Mouse (Mus musculus): Measurements from ENCODE around the gene Mrap.

The Mrap gene

DNA sequence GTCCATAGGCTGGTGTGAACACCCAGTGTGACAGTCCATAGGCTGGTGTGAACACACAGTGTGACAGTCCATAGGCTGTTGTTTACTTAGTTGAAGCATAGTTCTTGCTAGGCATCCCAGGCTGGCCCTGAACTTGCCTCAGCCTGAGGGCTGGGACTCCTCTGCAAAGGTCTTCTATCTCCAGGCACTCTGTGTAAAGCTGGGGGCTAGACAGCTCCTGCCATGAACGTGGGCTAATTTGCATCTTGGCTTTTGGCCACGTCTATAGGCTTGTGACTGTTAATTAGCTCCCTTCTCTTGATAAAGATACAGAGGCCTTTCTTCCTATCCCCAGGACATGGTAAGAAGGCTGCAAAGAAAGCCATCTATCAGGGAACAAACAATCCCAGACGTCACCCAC lies 21.3 kb downstream of the Mrap start:
- DNase-seq: no peak

DNA sequence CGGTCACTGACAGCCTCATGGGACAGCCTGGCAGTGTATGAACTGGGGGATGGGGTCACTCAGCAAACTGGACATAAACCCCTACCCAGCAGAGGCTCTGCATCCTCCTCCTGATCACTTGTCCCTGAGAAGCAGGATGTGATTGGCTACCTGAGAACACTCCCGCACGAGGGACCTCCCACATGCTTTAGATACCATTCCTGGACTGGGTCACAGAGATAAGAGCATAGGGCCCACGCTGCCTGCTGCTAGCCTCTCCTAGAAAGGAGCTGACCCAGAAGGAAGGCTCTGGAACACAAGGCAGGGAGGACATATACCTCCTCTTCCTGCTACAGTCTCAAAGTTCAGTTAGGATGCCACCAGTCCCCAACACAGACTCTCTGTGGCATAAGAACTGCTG lies 22.5 kb downstream of the Mrap start:
- no peak for DNase-seq

DNA sequence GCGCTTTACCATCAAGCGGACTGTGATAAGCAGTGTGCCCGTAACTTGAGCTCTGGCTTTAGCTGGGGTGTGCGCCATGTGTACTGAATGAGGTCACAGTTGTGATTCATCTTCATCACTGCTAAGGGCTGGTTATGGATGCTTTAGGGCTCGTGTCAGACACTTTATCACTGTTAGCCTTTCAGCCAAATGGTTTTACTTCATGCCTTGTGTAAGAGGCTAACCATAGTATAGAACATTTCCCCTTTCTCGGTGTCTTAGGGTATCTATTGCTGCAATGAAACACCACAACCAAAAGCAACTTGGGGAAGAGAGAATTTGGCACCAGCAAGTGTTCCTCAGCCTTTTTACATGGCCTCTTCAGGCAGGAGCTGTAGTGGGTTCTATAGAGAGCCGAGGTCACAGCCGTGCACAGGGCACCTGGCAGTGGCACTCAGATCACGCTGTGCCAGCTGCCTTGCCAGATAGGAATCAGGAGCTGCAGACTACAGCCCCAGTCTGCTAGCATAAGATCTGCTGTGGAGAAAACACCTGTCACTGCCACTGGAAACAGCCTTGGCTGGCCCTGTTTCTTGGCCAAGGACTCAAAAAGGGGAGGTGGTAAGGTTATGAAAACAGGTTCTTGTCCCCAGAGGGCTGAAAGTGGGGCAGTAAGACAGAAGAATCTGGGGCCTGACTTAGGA lies 27.3 kb downstream of the Mrap start:
- no peak for DNase-seq

DNA sequence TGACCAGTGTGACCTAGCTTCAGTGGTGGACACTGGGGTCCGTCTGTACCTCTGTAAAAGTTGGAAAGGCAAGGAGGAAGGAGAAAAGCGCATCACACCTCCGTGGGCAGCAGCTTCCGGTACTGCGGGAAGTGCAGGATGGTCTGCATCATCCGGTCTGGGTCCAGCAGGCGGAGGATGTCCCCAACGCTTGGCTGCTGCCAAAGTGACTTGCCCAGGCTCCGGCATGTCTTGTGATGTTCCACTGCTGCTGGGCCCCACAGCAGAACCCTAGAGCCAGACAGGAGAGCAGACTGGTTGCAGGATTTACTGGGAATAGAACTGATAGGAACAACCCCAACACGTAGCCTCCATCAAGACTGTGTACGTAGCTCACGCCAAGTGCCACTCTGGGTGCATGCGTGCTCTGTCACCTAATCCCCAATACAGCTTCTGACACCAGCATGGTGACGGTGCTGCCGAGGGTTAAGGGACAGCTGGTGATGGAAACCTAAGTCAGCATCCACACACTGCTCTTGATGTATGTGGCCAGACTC lies 29.0 kb downstream of the Mrap start:
- DNase-seq: no peak

DNA sequence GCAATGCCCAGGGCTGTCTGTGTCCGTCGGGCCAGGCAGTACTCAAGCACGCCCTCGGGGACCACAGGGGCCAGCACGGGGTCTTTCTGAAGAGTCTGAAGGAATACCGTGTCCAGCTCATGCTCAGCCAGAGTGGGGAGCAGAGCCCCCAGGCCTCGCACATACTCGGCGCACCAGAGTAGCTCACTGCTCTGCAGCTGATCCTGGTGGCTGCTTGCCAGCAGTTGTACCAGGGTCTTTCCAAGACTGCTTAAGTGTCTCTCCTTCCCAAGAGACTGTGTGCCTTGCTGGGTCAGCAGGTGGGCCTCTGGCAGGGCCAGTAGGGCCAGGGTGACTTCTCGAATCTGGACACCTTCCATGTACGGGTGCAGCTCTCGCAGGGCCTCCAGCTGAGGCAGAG lies 36.2 kb downstream of the Mrap start:
- no peak for DNase-seq

DNA sequence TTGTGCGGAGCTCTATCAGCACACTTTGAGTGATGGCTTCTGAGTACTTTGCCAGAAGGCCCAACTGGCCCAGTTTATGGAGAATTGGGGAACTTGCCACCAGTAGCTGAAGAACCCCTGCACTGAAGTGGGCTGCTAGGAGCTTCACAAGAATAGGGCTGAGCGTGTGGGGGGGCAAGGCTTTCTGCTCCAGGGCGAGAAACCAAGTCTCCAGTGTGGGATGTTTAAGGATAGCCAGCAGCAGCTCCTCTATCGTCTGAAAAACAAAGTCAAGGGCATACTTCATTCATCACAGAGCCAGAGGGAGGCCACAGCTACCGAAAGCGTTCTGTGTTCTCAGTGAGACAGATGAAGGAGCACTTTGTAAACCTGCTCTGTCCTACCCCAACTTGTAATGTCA lies 36.6 kb downstream of the Mrap start:
- no peak for DNase-seq

DNA sequence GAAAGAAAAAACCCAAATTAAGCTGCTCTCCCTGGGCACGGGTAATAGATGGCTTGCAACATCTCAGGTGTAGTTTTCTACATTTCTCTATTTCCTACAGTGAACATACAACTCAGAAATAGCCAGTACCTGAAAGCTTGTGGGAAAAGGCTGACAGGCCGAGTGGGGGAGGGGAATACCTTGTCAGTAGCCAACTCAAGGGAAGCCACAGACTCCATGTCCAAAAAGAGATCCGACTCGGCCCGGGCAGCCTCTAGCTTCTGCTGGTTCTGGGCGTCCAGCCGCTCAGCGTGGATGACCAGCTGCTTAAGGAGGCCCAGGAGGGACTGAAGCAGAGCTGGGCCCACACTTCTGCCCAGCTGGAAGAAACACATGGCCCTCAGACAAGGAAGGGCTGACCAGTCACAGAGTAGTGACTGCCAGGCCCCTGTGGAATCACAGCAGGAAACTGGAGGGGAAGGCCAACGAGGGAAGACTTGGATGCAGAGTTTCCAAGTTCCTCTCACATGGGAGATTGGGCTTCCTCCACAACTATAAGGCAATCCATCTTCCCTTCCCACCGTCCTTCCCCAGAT lies 38.0 kb downstream of the Mrap start:
- DNase-seq: no peak

DNA sequence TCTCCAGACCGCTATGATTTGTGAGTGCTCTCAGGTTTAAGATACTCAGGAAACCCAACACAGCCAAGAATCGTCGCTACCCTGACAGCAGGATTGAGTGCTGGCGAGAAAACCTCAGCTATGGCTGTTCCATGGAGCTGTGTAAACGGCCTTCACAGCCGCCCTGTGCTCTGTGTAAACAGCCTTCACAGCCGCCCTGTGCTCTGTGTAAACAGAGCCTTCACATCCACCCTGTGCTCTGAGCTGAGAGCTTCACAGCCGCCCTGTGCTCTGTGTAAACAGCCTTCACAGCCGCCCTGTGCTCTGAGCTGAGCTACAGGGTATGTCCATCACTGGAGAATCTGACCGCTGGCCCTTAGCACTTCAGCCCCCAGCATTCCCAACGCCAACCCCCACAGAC lies 41.8 kb downstream of the Mrap start:
- no peak for DNase-seq

DNA sequence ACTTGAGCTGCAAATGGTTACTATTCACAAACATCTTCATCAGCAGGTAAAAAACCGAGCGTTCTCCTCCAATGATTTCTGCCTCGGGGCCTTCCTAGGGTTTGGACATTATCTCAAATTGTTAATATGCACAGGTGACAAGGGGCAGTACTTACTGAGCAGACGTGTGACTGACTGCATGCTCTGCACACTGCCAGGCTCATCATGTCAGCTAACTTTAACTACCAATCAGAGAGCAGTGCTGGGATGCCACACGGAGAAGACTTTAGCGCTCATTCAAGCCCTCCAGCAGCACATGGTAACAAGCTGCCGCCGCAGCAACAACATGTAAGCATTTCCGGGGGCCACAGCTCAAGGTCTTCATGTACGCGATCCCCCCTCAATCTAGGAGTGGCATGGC lies 45.3 kb downstream of the Mrap start:
- DNase-seq: no peak

DNA sequence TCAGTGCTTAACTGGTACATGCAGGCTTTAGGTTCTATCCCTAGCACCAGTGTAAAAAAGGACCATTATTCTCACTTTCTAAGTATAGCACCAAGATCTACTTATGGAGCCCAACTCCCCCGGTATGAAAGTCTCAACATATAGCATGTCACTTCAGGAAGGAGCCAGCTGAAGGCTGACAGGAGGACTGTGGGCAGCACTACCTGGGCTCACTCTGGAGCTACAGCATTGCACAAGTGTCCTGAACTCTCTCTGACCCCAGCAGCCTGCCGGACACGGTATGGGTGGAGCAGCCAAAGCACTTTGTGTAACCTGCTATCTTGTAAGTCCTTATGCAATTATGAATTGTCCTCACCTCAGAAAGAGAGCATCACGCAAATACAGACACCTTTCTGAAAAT lies 47.2 kb downstream of the Mrap start:
- DNase-seq: no peak

DNA sequence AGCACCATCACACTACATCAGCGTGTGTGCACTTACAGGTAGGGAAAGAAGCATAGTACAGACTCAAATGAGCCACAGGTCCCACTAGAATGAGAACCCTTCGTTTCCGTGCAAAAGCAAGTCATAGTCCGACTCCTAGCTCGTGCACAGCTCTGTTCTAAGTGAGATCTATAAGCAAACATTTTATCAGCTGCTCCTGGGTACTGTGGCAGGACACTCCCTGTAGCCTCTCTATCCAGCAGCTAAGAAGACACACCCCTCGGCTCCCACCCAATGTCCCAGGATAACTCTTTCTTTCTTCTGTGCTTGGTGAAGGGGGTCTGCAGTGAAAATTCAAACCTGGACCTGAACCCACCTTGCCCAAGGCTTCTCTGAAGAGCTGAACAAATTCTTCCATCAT lies 50.6 kb downstream of the Mrap start:
- DNase-seq: no peak

DNA sequence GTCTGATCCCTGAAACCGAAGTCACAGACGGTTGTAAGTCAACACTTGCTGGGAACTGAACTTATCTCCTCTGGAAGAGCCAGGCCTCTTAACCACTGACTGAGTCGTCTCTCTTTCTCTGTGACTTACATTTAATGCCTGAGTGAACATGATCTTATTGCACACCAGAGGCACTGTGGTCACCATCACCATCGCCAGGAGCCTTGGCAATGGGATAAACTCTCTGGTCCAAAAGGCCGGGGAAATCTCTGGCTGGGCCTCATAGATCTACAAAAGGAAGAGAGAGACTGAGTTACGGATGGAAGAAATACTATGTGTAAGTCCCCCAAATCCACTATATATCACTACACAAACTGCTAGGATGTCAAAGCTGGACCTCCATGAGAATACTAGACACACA lies 52.9 kb downstream of the Mrap start:
- DNase-seq: peak in 1 of 2 experiments; percentile 6

DNA sequence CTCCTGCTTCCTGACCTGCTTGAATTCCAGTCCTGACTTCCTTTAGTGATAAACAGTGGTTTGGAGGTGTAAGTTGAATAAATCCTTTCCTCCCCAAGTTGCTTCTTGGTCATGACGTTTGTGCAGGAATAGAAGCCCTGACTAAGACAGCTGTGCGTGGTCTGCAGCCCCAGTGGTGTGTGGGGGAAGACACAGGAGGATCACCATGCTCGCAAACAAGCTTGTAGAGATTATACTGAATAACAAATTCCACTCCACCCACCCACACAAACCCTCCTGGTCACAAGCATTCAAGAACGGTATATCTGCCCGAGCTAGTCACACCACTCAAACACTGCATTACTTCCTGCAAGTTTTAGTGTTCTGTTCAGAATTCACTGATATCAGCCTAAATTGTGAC lies 54.1 kb downstream of the Mrap start:
- peak in 1 of 2 experiments; percentile 9 for DNase-seq

DNA sequence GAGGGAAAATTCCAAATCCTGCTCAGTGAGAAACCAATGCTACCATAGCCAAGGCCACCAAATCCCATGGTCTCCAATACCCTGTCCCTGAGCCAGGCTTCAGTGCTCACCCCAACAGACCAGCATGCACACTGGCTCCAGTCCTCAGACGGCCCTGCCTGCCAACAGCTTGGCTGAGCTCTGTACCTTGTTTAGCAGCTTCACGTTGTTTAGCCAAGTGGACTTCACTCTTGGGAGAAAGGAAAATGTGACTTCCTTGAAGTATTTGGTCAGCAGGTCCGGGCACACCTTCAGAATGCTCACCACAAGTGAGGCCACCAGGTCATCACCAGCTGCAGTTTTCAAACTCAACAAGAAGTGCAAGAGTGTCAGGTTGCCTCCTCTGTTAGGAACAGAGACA lies 54.5 kb downstream of the Mrap start:
- DNase-seq: peak; percentile 64 to 83

DNA sequence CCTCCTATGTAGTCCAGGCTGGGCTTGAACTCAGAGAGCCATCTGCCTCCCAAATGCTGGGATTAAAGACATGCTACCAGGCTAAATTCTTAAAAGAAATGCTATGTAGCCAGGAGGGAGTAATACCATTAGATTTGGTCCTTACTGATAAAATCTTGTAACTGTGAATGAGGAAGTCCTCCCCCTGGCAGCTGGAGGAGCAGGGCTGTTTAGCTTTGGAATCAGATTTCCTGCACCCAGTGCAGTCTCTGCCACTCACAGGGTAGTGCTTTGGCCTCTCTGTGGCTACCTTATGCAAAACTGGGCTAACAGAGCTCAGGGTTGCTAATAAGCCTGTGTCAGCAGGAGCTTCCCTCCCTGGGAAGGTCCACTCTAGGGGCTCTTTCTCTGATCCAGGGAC lies 56.7 kb downstream of the Mrap start:
- peak in 1 of 2 experiments; percentile 15 for DNase-seq

DNA sequence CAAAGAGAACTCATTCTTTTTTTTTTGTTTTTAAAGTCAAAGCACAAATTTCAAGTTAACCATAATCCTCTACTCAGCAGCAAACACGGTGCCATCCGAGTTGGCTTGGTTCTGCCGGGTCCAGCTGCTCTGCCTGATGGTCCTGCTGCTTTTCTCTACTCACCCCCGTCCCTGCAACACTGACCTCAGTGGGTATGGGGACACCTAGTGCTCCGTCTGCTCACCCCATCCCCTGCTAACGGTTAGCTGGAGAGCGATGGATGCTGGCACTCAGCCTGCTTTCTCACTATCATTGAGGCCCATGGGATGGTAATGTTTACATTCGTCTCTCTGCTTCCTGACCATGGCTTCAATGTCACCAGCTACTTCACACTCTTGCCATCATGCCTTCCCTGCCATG lies 60.4 kb downstream of the Mrap start:
- peak in 1 of 2 experiments; percentile 29 for DNase-seq

DNA sequence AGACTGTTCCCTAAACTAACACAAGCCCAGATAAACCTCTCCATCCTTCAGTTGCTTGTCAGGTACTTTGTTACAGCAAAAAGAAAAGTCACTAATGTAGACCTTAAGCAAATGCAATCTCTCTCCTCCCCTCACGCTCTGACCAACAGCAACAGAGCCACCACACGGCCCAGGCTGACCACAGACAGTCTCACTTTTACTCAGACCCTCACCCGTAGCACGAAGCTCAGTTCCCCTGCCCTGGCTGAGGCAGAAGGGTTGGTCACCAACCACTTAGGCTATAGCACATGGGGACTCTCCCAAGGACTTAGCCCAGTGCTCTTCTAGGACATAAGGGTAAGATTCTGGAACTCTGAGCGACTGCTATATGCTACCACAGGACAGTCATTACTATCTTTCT lies 60.8 kb downstream of the Mrap start:
- DNase-seq: peak in 1 of 2 experiments; percentile 27
